Mouse (Mus musculus) heart, embryonic 14.5 days (tissue): Measurements from ENCODE around the gene Olfr535. TPM values are rescaled to one million over a fixed set of nuclear protein-coding genes. Genes with fewer than 3 reads are reported as not detected.
"Not testable (repeated sequence)": the region's sequence is repeated elsewhere in the genome, so short reads cannot be mapped to it uniquely, and the experiment has no call there.

Experiments used
- ATAC-seq: fragments of 200-750 bp; cut with Nextera tagmentation; 2 replicates; pipeline ENCODE4 v1.8.0; 2017; ENCODE audit warnings: low read depth, moderate TSS enrichment; ENCODE audit not compliant: insufficient number of reproducible peaks, insufficient read depth, low FRiP score
- H3K27ac ChIP-seq, 2 experiments: fragments of 200-500 bp in 1 of 2; fragments of 300-500 bp in 1 of 2; sonication (generic) in 1 of 2; replicated peaks in 1 of 2; 2 replicates each; pipeline ENCODE4 v1.5.1; 2012 to 2014; ENCODE audit warnings: low read depth in 2 of 2, low read length in 2 of 2, control low read depth in 1 of 2, mild to moderate bottlenecking in 1 of 2, mixed read lengths in 1 of 2; ENCODE audit not compliant: control insufficient read depth in 1 of 2, insufficient read depth in 1 of 2
- H3K27me3 ChIP-seq: fragments of 300-500 bp; sonication (generic); 2 replicates; pipeline ENCODE4 v1.6.1; 2014; ENCODE audit warnings: mild to moderate bottlenecking, low read length, control low read depth; ENCODE audit not compliant: control insufficient read depth, insufficient read depth
- H3K36me3 ChIP-seq: fragments of 300-500 bp; sonication (generic); 2 replicates; pipeline ENCODE4 v1.6.1; 2014; ENCODE audit warnings: mild to moderate bottlenecking, control low read depth, low read length, mixed read lengths; ENCODE audit not compliant: control insufficient read depth, insufficient read depth
- H3K4me1 ChIP-seq, 2 experiments: fragments of 200-500 bp in 1 of 2; fragments of 300-500 bp in 1 of 2; sonication (generic) in 1 of 2; 2 replicates each; pipeline ENCODE4 v1.6.1; 2012 to 2014; ENCODE audit warnings: low read length in 2 of 2, control low read depth in 1 of 2, mixed read lengths in 1 of 2; ENCODE audit not compliant: control insufficient read depth in 2 of 2, insufficient read depth in 2 of 2
- H3K4me2 ChIP-seq: fragments of 300-500 bp; sonication (generic); 2 replicates; pipeline ENCODE4 v1.6.1; 2014; ENCODE audit warnings: mild to moderate bottlenecking, low read length
- H3K4me3 ChIP-seq, 2 experiments: fragments of 200-500 bp in 1 of 2; fragments of 300-500 bp in 1 of 2; sonication (generic) in 1 of 2; 2 replicates each; pipeline ENCODE4 v1.5.1; 2012 to 2014; ENCODE audit warnings: low read length in 2 of 2, mild to moderate bottlenecking in 2 of 2, control low read depth in 1 of 2, low read depth in 1 of 2, moderate library complexity in 1 of 2; ENCODE audit not compliant: control insufficient read depth in 1 of 2, insufficient read depth in 1 of 2
- H3K9ac ChIP-seq: fragments of 300-500 bp; sonication (generic); 2 replicates; pipeline ENCODE4 v1.6.1; 2014; ENCODE audit warnings: mild to moderate bottlenecking, low read length
- H3K9me3 ChIP-seq: fragments of 300-500 bp; sonication (generic); 2 replicates; pipeline ENCODE4 v1.6.1; 2016; ENCODE audit warnings: low read length, control low read depth; ENCODE audit not compliant: control insufficient read depth
- WGBS: fragments of 180-500 bp; shearing (Covaris S2); extraction: QIAGEN DNeasy Blood & Tissue Kit; methylation state at CpG from one replicate; pipeline ENCODE4 v1.1.7; 2014; 5-methylcytosine and 5-hydroxymethylcytosine counted together
- polyA plus RNA-seq: library from polyadenylated mRNA; unstranded; fragments of >200 nt; fragmentation: Nextera tagmentation; extraction: Ambion mirVana; gene quantifications from 2 replicates; pipeline ENCODE4 v1.2.1, GENCODE M21; 2014

Gene Olfr535
- polyA plus RNA-seq, 1 experiment from 2014 or later: not detected

GRCm38 (mm10) chr7:140507346-140508021, 23.5 kb downstream of the Olfr535 start, which contains the start of gene Olfr536:
Gene Olfr536 (minus strand): TSS chr7:140507396.
- H3K4me2 ChIP-seq, H3K27me3 ChIP-seq, ATAC-seq, H3K9me3 ChIP-seq, H3K9ac ChIP-seq, H3K36me3 ChIP-seq, H3K4me3 ChIP-seq, H3K4me1 ChIP-seq, H3K27ac ChIP-seq: not testable (repeated sequence)
- 41% methylated on average over 2 of the region's 2 CpGs for WGBS

DNA sequence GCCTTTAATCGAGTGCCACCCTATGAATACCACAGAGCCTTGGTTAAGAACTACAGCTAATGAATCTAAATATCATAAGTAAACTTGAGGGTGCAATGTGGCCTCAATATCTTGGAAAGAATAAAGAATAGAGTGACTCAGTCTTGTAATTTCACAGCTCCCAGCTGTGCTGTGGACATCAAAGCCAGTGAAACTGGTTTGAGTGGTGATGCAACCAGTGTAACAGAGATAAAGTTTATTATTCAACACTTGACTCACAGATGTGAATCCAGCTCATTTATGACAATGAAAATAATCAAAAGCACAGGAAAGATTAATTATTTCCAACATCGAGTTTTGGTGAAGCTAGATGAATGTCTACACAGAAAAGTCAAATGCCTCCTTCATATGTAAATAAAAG, 55.7 kb downstream of the Olfr535 start:
- H3K4me1 ChIP-seq: no peaks in the 10 kb centered on the region
- H3K36me3 ChIP-seq: no peaks in the 10 kb centered on the region
- no peaks in the 10 kb centered on the region for H3K9me3 ChIP-seq
- H3K27me3 ChIP-seq: no peaks in the 10 kb centered on the region
- no peak overlapping the region for H3K4me2 ChIP-seq
- H3K9ac ChIP-seq: no peak overlapping the region
- no peak overlapping the region for H3K27ac ChIP-seq
- no peak for ATAC-seq
- no peak overlapping the region for H3K4me3 ChIP-seq
- 58% methylated on average over 2 of the region's 2 CpGs for whole genome bisulfite sequencing

Other genes starting within 250 kb of the Olfr535 start
- gene 5830411N06Rik, start 236.9 kb upstream of the Olfr535 start, polyA plus RNA-seq: not detected in 2 replicates
- gene Olfr525, start 163.4 kb upstream of the Olfr535 start, polyA plus RNA-seq: not detected in 2 replicates
- gene Olfr527, start 150.2 kb upstream of the Olfr535 start, polyA plus RNA-seq: not detected in 2 replicates
- not detected in 2 replicates for gene Olfr60, start 122.5 kb upstream of the Olfr535 start, polyA plus RNA-seq
- not detected in 2 replicates for gene Olfr530, start 107.9 kb upstream of the Olfr535 start, polyA plus RNA-seq
- not detected in 2 replicates for gene Olfr531, start 81.3 kb upstream of the Olfr535 start, polyA plus RNA-seq
- gene Olfr532, start 62.6 kb upstream of the Olfr535 start, polyA plus RNA-seq: not detected in 2 replicates
- not detected in 2 replicates for gene Olfr533, start 20.8 kb upstream of the Olfr535 start, polyA plus RNA-seq
- gene Olfr536, start 23.2 kb downstream of the Olfr535 start, polyA plus RNA-seq: not detected in 2 replicates
- gene Olfr538, start 83.7 kb downstream of the Olfr535 start, polyA plus RNA-seq: not detected in 2 replicates
- gene Olfr46, start 117.1 kb downstream of the Olfr535 start, polyA plus RNA-seq: not detected in 2 replicates
- gene Olfr61, start 144.8 kb downstream of the Olfr535 start, polyA plus RNA-seq: not detected in 2 replicates
- gene Olfr53, start 162.2 kb downstream of the Olfr535 start, polyA plus RNA-seq: not detected in 2 replicates
- not detected in 2 replicates for gene Olfr539, start 175.7 kb downstream of the Olfr535 start, polyA plus RNA-seq
- not detected in 2 replicates for gene Olfr45, start 197.7 kb downstream of the Olfr535 start, polyA plus RNA-seq
- gene Olfr541, start 213.1 kb downstream of the Olfr535 start, polyA plus RNA-seq: not detected in 2 replicates